9 mouse cellular contexts compared by ENCODE assay signal in genomic region chr7:137714318-137714962, GRCm38 (mm10).
A peak's percentile ranks its signal among the peaks of the same experiment; 100 is the strongest.
DNase-seq lines count a peak whose midpoint lies in the region; ATAC-seq and TF ChIP-seq lines count a peak whose summit lies in the region.
"Had no signal": no experiment of that assay in that cellular context is flagged by ENCODE, and none has a peak within 500 bp of the region (broad histone marks: within the 10 kb centered on the region; RNA-seq: fewer than 3 reads in every experiment).

No protein-coding gene starts in this region.

- no peak overlapping the region for H3K9ac ChIP-seq in kidney, embryonic 15.5 days
- no peak overlapping the region for H3K9ac ChIP-seq in heart, embryonic 15.5 days
- H3K9ac ChIP-seq in lung, postnatal 0 days (replicated peaks; ENCODE audit: low read depth): no peak overlapping the region
- H3K9ac ChIP-seq in intestine, embryonic 15.5 days: no peak overlapping the region
- no peak overlapping the region for H3K9ac ChIP-seq in stomach, postnatal 0 days (ENCODE audit: low read length)

- peak; percentile 76; the same call in 1 of the 2 replicates for TF ChIP-seq EP300 in lung, postnatal 0 days (IDR thresholded peaks at IDR 0.05)
- no peak for TF ChIP-seq EP300 in stomach, postnatal 0 days (optimal IDR thresholded peaks at IDR 0.05)

- 38% methylated on average over 12 of the region's 12 CpGs for WGBS in kidney, adult 2 months
- WGBS in kidney, embryonic 15.5 days: 39% methylated on average over 12 of the region's 12 CpGs
- WGBS in heart, embryonic 15.5 days: 29% methylated on average over 12 of the region's 12 CpGs
- 30% methylated on average over 12 of the region's 12 CpGs for WGBS in lung, postnatal 0 days
- WGBS in intestine, embryonic 15.5 days: 45% methylated on average over 12 of the region's 12 CpGs
- WGBS in stomach, postnatal 0 days: 33% methylated on average over 12 of the region's 12 CpGs

- no peak for ATAC-seq in kidney, embryonic 15.5 days (replicated peaks; ENCODE audit: low FRiP score)
- ATAC-seq in heart, embryonic 15.5 days (replicated peaks; ENCODE audit: insufficient number of reproducible peaks, insufficient read depth, low FRiP score, low read depth): 0 out of 2 replicates have a peak, but pooled peaks have one; percentile 35
- peak; percentile 81 for ATAC-seq in lung, postnatal 0 days
- no peak for ATAC-seq in intestine, embryonic 15.5 days
- no peak for ATAC-seq in stomach, postnatal 0 days (ENCODE audit: low FRiP score, low TSS enrichment)

- H3K9me3 ChIP-seq in kidney, embryonic 15.5 days (replicated peaks): no peaks in the 10 kb centered on the region
- H3K9me3 ChIP-seq in heart, embryonic 15.5 days (replicated peaks): no peaks in the 10 kb centered on the region
- no peaks in the 10 kb centered on the region for H3K9me3 ChIP-seq in lung, postnatal 0 days (ENCODE audit: low read length)
- no peaks in the 10 kb centered on the region for H3K9me3 ChIP-seq in intestine, embryonic 15.5 days
- H3K9me3 ChIP-seq in stomach, postnatal 0 days (ENCODE audit: control insufficient read depth, low read length): no peaks in the 10 kb centered on the region

- no peak overlapping the region for H3K4me2 ChIP-seq in kidney, embryonic 15.5 days
- H3K4me2 ChIP-seq in heart, embryonic 15.5 days: no peak overlapping the region
- no peak overlapping the region for H3K4me2 ChIP-seq in lung, postnatal 0 days (replicated peaks; ENCODE audit: low read depth, low read length)
- H3K4me2 ChIP-seq in intestine, embryonic 15.5 days (replicated peaks): no peak overlapping the region
- H3K4me2 ChIP-seq in stomach, postnatal 0 days (replicated peaks; ENCODE audit: low read depth): no peak overlapping the region
- H3K4me2 ChIP-seq: midbrain, embryonic 11.5 days had no signal

- peak; percentile 13 for DNase-seq in adrenal gland, adult 2 months
- no peak for DNase-seq in adrenal gland, postnatal 36 days
- DNase-seq in kidney, adult 2 months: peak; percentile 68
- peak; percentile 82 for DNase-seq in lung, postnatal 0 days (ENCODE audit: low spot score)
- no peak for DNase-seq in stomach, postnatal 0 days (ENCODE audit: low spot score)

- no peak overlapping the region for H3K4me3 ChIP-seq in kidney, adult 2 months (ENCODE audit: insufficient read depth, low read depth, low read length)
- H3K4me3 ChIP-seq in kidney, embryonic 15.5 days (replicated peaks): no peak overlapping the region
- no peak overlapping the region for H3K4me3 ChIP-seq in heart, embryonic 15.5 days
- no peak overlapping the region for H3K4me3 ChIP-seq in lung, postnatal 0 days (ENCODE audit: low read depth, low read length)
- H3K4me3 ChIP-seq in intestine, embryonic 15.5 days (replicated peaks): no peak overlapping the region
- H3K4me3 ChIP-seq in stomach, postnatal 0 days (ENCODE audit: low read depth, low read length): no peak overlapping the region

- no peak for TF ChIP-seq CTCF in kidney, adult 2 months (conservative IDR thresholded peaks at IDR 0.05; ENCODE audit: insufficient read depth, insufficient read length, low read depth, low read length)
- no peak for TF ChIP-seq CTCF in lung, postnatal 0 days (IDR thresholded peaks at IDR 0.05)
- TF ChIP-seq CTCF in stomach, postnatal 0 days (IDR thresholded peaks at IDR 0.05; ENCODE audit: low read depth): no peak

- H3K36me3 ChIP-seq in kidney, adult 2 months (ENCODE audit: control insufficient read depth, insufficient read depth, low read length): no peaks in the 10 kb centered on the region
- H3K36me3 ChIP-seq in kidney, embryonic 15.5 days: no peaks in the 10 kb centered on the region
- no peaks in the 10 kb centered on the region for H3K36me3 ChIP-seq in heart, embryonic 15.5 days
- H3K36me3 ChIP-seq in lung, postnatal 0 days (ENCODE audit: insufficient read depth, low read length): no peaks in the 10 kb centered on the region
- H3K36me3 ChIP-seq in intestine, embryonic 15.5 days: no peaks in the 10 kb centered on the region
- no peaks in the 10 kb centered on the region for H3K36me3 ChIP-seq in stomach, postnatal 0 days (ENCODE audit: control insufficient read depth, insufficient read depth, low read length)

- H3K27me3 ChIP-seq in kidney, adult 2 months (replicated peaks; ENCODE audit: control insufficient read depth, insufficient read depth, low read length): no peaks in the 10 kb centered on the region
- no peaks in the 10 kb centered on the region for H3K27me3 ChIP-seq in kidney, embryonic 15.5 days
- H3K27me3 ChIP-seq in heart, embryonic 15.5 days: no peaks in the 10 kb centered on the region
- no peaks in the 10 kb centered on the region for H3K27me3 ChIP-seq in lung, postnatal 0 days (replicated peaks; ENCODE audit: insufficient read depth, low read length)
- no peaks in the 10 kb centered on the region for H3K27me3 ChIP-seq in intestine, embryonic 15.5 days (replicated peaks)
- H3K27me3 ChIP-seq in stomach, postnatal 0 days (ENCODE audit: control insufficient read depth, insufficient read depth, low read length): no peaks in the 10 kb centered on the region

- no peak for TF ChIP-seq POLR2A in kidney, adult 2 months (IDR thresholded peaks at IDR 0.05; ENCODE audit: low read depth, low read length)

- no peaks in the 10 kb centered on the region for H3K4me1 ChIP-seq in kidney, adult 2 months (ENCODE audit: control insufficient read depth, insufficient read depth, low read length)
- peaks cover 18% of the 10 kb centered on the region for H3K4me1 ChIP-seq in kidney, embryonic 15.5 days
- H3K4me1 ChIP-seq in heart, embryonic 15.5 days (replicated peaks): peaks cover 7% of the 10 kb centered on the region; the same call in 1 of the 2 replicates
- no peaks in the 10 kb centered on the region for H3K4me1 ChIP-seq in lung, postnatal 0 days (ENCODE audit: insufficient read depth, low read depth, low read length)
- H3K4me1 ChIP-seq in intestine, embryonic 15.5 days (replicated peaks): no peaks in the 10 kb centered on the region
- H3K4me1 ChIP-seq in stomach, postnatal 0 days (replicated peaks; ENCODE audit: control insufficient read depth, insufficient read depth): no peaks in the 10 kb centered on the region

- H3K27ac ChIP-seq in kidney, adult 2 months (ENCODE audit: insufficient read depth, low read depth, low read length): no peak overlapping the region
- no peak overlapping the region for H3K27ac ChIP-seq in kidney, embryonic 15.5 days
- no peak overlapping the region for H3K27ac ChIP-seq in heart, embryonic 15.5 days
- H3K27ac ChIP-seq in lung, postnatal 0 days (ENCODE audit: low read length): no peak overlapping the region
- H3K27ac ChIP-seq in intestine, embryonic 15.5 days: no peak overlapping the region
- no peak overlapping the region for H3K27ac ChIP-seq in stomach, postnatal 0 days (replicated peaks)

Comparison
In these comparisons a context has a peak if more than half of its experiments do, and no peak if none do; other contexts are left out.
1. DNase-seq: peak in adrenal gland, adult 2 months (single experiment), kidney, adult 2 months (single experiment) and lung, postnatal 0 days (single experiment); none in adrenal gland, postnatal 36 days (0 of 2) and stomach, postnatal 0 days (single experiment).
2. ATAC-seq: peak in heart, embryonic 15.5 days (single experiment) and lung, postnatal 0 days (single experiment); none in kidney, embryonic 15.5 days (single experiment), intestine, embryonic 15.5 days (single experiment) and stomach, postnatal 0 days (single experiment).